Mouse (Mus musculus): ENCODE data around the gene Igflr1.

The Igflr1 gene

GRCm38 (mm10) chr7:30588676-30589434 is 23.6 kb downstream of the Igflr1 start, which contains the start of gene Kmt2b:
Kmt2b (minus strand) TSS chr7:30588726.
- peak; percentile 96 for DNase-seq (ENCODE audit: low spot score)

GRCm38 (mm10) chr7:30589435-30590301 is 24.4 kb downstream of the Igflr1 start:
- peak; percentile 78 for DNase-seq (ENCODE audit: low spot score)

GRCm38 (mm10) chr7:30590927-30591604 is 25.8 kb downstream of the Igflr1 start:
- DNase-seq (ENCODE audit: low spot score) = no peak

- no peak for DNase-seq (ENCODE audit: low spot score)
Observed at GRCm38 (mm10) chr7:30591605-30591951, 26.4 kb downstream of the Igflr1 start.

GRCm38 (mm10) chr7:30592772-30593423 is 27.7 kb downstream of the Igflr1 start:
- no peak for DNase-seq (ENCODE audit: low spot score)

GRCm38 (mm10) chr7:30593579-30594509 is 28.6 kb downstream of the Igflr1 start:
- DNase-seq (ENCODE audit: low spot score) = no peak

GRCm38 (mm10) chr7:30594510-30595024 is 29.3 kb downstream of the Igflr1 start:
- DNase-seq (ENCODE audit: low spot score) = no peak

GRCm38 (mm10) chr7:30596093-30596492 is 30.9 kb downstream of the Igflr1 start:
- DNase-seq (ENCODE audit: low spot score) = no peak

- DNase-seq (ENCODE audit: low spot score) = no peak
Observed at GRCm38 (mm10) chr7:30596811-30597210, 31.6 kb downstream of the Igflr1 start.

GRCm38 (mm10) chr7:30598786-30599185 is 33.6 kb downstream of the Igflr1 start, which contains the start of gene Zbtb32:
Zbtb32 (minus strand) TSS chr7:30598909.
- no peak for DNase-seq (ENCODE audit: low spot score)

- DNase-seq (ENCODE audit: low spot score) = no peak
Observed at GRCm38 (mm10) chr7:30599933-30600353, 34.7 kb downstream of the Igflr1 start.

GRCm38 (mm10) chr7:30600651-30601050 is 35.4 kb downstream of the Igflr1 start:
- DNase-seq (ENCODE audit: low spot score) = no peak

- no peak for DNase-seq (ENCODE audit: low spot score)
Observed at GRCm38 (mm10) chr7:30602583-30602982, 37.4 kb downstream of the Igflr1 start.

GRCm38 (mm10) chr7:30604424-30604823 is 39.2 kb downstream of the Igflr1 start:
- DNase-seq (ENCODE audit: low spot score) = no peak

- DNase-seq (ENCODE audit: low spot score) = no peak
Observed at GRCm38 (mm10) chr7:30604944-30605343, 39.7 kb downstream of the Igflr1 start.

GRCm38 (mm10) chr7:30607706-30608309 is 42.6 kb downstream of the Igflr1 start:
- no peak for DNase-seq (ENCODE audit: low spot score)

- no peak for DNase-seq (ENCODE audit: low spot score)
Observed at GRCm38 (mm10) chr7:30608476-30608875, 43.2 kb downstream of the Igflr1 start.

- no peak for DNase-seq (ENCODE audit: low spot score)
Observed at GRCm38 (mm10) chr7:30610043-30610442, 44.8 kb downstream of the Igflr1 start.

GRCm38 (mm10) chr7:30612654-30613402 is 47.6 kb downstream of the Igflr1 start, which contains the start of gene Upk1a:
Upk1a (minus strand) TSS chr7:30612847.
- no peak for DNase-seq (ENCODE audit: low spot score)

Data from adipocyte (in vitro differentiated cells).